Mouse (Mus musculus) limb, embryonic 13.5 days (tissue): ENCODE measurements around the gene Fbll1. TPM values are rescaled to one million over a fixed set of nuclear protein-coding genes. Genes with fewer than 3 reads are reported as not detected.
"Not testable (repeated sequence)": the region's sequence is repeated elsewhere in the genome, so short reads cannot be mapped to it uniquely, and the experiment has no call there.

ENCODE experiments used
- ATAC-seq: fragments of 200-750 bp; cut with Nextera tagmentation; 2 replicates; pipeline ENCODE4 v1.8.0; 2017; ENCODE audit warnings: low read depth, moderate number of reproducible peaks, moderate TSS enrichment; ENCODE audit not compliant: low FRiP score
- H3K27ac ChIP-seq: fragments of 300-500 bp; sonication (generic); 2 replicates; pipeline ENCODE4 v1.5.1; 2015; ENCODE audit warnings: inconsistent platforms, mild to moderate bottlenecking, moderate library complexity
- H3K27me3 ChIP-seq: fragments of 300-500 bp; sonication (generic); 2 replicates; pipeline ENCODE4 v1.6.1; 2015; ENCODE audit warnings: mild to moderate bottlenecking, inconsistent platforms
- H3K36me3 ChIP-seq: fragments of 300-500 bp; sonication (generic); 2 replicates; pipeline ENCODE4 v1.6.1; 2015; ENCODE audit warnings: inconsistent platforms, mild to moderate bottlenecking, moderate library complexity
- H3K4me1 ChIP-seq: fragments of 300-500 bp; sonication (generic); 2 replicates; pipeline ENCODE4 v1.6.1; 2015; ENCODE audit warnings: inconsistent platforms
- H3K4me2 ChIP-seq: fragments of 300-500 bp; sonication (generic); replicated peaks from 2 replicates; pipeline ENCODE4 v1.6.1; 2015; ENCODE audit warnings: inconsistent platforms, mild to moderate bottlenecking, moderate library complexity
- H3K4me3 ChIP-seq: fragments of 300-500 bp; sonication (generic); 2 replicates; pipeline ENCODE4 v1.5.1; 2015; ENCODE audit warnings: moderate library complexity, mild to moderate bottlenecking, inconsistent platforms
- H3K9ac ChIP-seq: fragments of 300-500 bp; sonication (generic); 2 replicates; pipeline ENCODE4 v1.6.1; 2015; ENCODE audit warnings: mild to moderate bottlenecking, inconsistent platforms
- H3K9me3 ChIP-seq: fragments of 300-500 bp; sonication (generic); 2 replicates; pipeline ENCODE4 v1.6.1; 2016; ENCODE audit warnings: inconsistent platforms
- WGBS: fragments of 180-500 bp; shearing (Covaris S2); methylation state at CpG from one replicate; pipeline ENCODE4 v1.1.7; 2015; 5-methylcytosine and 5-hydroxymethylcytosine counted together
- polyA plus RNA-seq: library from polyadenylated mRNA; unstranded; fragments of >200 nt; fragmentation: Nextera tagmentation; extraction: Ambion mirVana; gene quantifications from 2 replicates; pipeline ENCODE4 v1.2.1, GENCODE M21; 2015

Gene Fbll1
- polyA plus RNA-seq, 1 experiment from 2014 or later: not detected

DNA sequence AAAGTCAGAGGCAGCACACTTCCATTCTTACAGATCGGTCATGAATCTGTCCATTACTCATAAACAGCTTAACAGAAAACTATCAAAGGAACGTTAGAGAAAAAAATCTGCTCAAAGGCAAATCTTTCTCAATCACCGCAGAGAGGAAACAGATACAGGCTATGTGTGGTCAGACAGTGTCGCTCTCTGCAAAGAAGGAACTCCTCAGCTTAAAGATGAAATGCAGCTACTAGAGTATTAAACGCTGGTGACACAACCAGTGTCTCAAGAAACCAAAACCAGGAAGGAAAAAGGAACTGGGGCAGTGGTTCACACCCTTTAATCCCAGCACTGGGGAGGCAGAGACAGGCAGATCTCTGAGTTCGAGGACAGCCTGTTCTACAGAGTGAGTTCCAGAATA is 29.0 kb upstream of the Fbll1 start:
- H3K27ac ChIP-seq: no peak overlapping the region
- H3K4me1 ChIP-seq: peaks cover under 1% of the 10 kb centered on the region; the same call in 1 of the 2 replicates
- no peak for ATAC-seq
- H3K4me2 ChIP-seq: no peak overlapping the region
- H3K4me3 ChIP-seq: no peak overlapping the region
- WGBS: 95% methylated on average over 6 of the region's 6 CpGs
- no peaks in the 10 kb centered on the region for H3K27me3 ChIP-seq
- H3K36me3 ChIP-seq: peaks cover 86% of the 10 kb centered on the region
- no peaks in the 10 kb centered on the region for H3K9me3 ChIP-seq
- no peak overlapping the region for H3K9ac ChIP-seq

DNA sequence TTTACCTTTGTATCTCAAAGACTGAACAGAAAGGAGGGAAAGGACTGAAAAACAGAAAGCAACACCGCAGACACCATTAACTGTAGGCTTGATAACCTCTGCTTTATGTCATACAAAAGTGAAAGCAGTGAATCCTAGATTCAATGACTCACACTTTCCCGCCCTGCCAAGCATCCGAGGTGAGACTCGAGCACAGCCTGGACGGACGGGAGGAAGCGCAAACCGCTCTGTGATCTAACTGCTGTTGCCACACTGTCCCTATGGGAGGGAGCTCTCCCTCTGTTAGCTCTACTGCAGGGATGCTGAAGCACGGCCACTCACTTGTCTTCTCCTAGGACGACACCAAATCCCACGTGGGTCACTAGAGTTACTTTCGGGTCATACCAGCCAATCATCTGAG is 17.6 kb upstream of the Fbll1 start:
- Histone ChIP-seq H3K36me3 (peaks cover 96% of the 10 kb centered on the region), H3K27ac (no peak overlapping the region), H3K9ac (no peak overlapping the region), H3K4me1 (no peaks in the 10 kb centered on the region), H3K9me3 (no peaks in the 10 kb centered on the region), H3K4me3 (no peak overlapping the region), H3K4me2 (no peak overlapping the region), H3K27me3 (no peaks in the 10 kb centered on the region)
- 92% methylated on average over 12 of the region's 12 CpGs for WGBS
- ATAC-seq: no peak

DNA sequence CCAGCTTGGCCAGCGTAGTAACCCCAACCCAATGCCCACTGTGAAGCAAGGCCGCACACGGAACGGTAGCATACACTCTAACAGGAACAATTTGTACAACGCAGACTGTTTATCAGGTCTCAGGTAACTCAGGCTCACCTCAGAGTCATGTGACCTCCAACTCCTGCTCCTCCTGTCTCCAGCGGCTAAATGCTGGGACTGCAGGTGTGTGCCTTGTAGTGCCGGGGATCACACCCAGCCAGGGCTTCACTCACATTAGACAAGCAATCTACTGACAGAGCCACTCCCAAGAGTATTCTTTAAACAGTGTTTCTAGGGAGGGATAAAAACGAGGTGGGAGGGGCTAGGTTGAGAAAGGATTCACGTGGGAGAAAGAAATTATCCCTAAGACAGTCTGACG is 12.8 kb upstream of the Fbll1 start:
- Histone ChIP-seq H3K4me2 (no peak overlapping the region), H3K9me3 (no peaks in the 10 kb centered on the region), H3K27me3 (no peaks in the 10 kb centered on the region), H3K9ac (no peak overlapping the region), H3K4me3 (no peak overlapping the region), H3K4me1 (no peaks in the 10 kb centered on the region), H3K36me3 (peaks cover 98% of the 10 kb centered on the region), H3K27ac (no peak overlapping the region)
- WGBS: 89% methylated on average over 10 of the region's 10 CpGs
- no peak for ATAC-seq

DNA sequence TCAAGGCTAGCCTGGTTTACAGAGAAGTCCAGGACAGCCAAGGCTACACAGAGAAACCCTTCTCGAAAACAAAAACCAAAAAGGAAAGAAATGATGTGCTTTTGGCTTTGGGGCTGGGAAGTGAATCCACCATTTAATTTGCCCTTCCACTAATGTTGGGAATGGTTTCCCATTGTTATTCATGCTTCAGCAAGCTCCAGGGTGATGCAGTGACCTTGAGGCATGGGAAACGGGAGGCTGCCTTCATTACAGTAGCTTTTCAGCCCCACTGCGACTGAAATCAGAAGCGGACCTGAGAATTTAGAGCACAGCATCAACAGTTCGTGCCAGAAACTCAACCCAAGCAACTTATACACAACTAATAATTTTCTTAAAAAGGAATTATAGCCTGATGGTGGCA is 2.6 kb upstream of the Fbll1 start:
- WGBS: 75% methylated on average over 5 of the region's 5 CpGs
- Histone ChIP-seq H3K27ac (no peak overlapping the region), H3K36me3 (no peaks in the 10 kb centered on the region), H3K9me3 (no peaks in the 10 kb centered on the region), H3K4me1 (peaks cover 13% of the 10 kb centered on the region), H3K9ac (no peak overlapping the region), H3K4me2 (no peak overlapping the region), H3K27me3 (peaks cover 44% of the 10 kb centered on the region), H3K4me3 (no peak overlapping the region)
- no peak for ATAC-seq

DNA sequence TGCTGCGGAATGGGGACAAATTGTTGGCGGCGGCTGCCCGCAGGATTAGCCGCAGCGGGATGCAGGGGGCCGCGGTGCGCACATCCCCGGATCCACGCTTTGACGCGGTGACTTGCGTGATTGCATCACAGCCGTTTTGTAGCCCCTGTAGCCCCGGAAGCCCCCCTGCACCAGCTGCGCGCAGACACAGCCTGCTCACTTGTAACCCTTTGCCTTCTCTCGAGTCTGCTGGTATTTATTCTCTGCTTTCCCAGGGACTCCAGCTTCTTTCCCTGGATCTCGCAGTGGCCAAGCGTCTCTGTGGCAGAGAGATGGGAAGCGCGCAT is 226 bp downstream of the Fbll1 start:
- Histone ChIP-seq H3K36me3 (no peaks in the 10 kb centered on the region), H3K9me3 (no peaks in the 10 kb centered on the region), H3K27ac (no peak overlapping the region), H3K4me1 (peaks cover 13% of the 10 kb centered on the region), H3K4me2 (peak overlapping the region; percentile 68), H3K4me3 (peak overlapping the region; percentile 43), H3K9ac (no peak overlapping the region), H3K27me3 (peaks cover 73% of the 10 kb centered on the region)
- WGBS: 4% methylated on average over 23 of the region's 23 CpGs
- ATAC-seq: no peak

DNA sequence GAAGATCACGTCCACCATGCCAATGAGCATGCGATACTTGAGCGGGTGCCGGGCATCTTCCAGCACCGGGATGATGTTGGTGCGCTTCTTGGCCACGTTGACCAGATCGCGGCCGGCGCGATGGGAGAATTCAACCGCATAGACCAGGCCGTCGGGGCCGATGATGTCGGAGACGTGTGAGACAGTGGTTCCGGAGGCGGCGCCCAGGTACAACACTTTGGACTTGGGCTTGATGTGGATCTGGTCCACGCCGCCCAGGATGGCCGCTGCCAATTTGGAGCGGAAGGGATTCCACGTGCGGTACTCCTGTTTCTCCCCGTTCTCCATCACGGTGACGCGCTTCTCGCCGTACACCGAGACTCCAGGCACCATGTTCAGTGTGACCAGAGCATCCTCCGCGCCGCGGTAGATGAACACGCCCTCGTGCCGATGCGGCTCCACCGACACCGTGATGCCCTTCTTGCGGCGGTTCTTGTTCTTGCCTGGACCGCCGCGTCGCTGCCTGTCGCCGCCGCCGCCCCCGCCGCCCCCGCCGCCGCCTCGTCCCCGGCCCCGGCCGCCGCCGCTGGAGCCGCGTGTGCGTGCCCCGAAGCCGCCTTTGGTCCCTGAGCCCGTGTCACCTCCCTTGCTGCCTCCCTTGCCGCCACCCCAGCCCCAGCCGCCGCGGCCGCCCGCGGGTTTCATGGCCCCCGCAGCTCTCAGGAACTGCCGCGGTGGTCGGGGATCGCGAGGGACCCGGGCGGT is 761 bp downstream of the Fbll1 start:
- Histone ChIP-seq H3K27me3 (peaks cover 73% of the 10 kb centered on the region), H3K27ac (no peak overlapping the region), H3K4me3 (peak overlapping the region; percentile 43), H3K4me2 (peak overlapping the region; percentile 68), H3K9ac (no peak overlapping the region), H3K36me3 (no peaks in the 10 kb centered on the region), H3K9me3 (no peaks in the 10 kb centered on the region), H3K4me1 (peaks cover 13% of the 10 kb centered on the region)
- ATAC-seq: no peak
- WGBS: 4% methylated on average over 69 of the region's 86 CpGs

DNA sequence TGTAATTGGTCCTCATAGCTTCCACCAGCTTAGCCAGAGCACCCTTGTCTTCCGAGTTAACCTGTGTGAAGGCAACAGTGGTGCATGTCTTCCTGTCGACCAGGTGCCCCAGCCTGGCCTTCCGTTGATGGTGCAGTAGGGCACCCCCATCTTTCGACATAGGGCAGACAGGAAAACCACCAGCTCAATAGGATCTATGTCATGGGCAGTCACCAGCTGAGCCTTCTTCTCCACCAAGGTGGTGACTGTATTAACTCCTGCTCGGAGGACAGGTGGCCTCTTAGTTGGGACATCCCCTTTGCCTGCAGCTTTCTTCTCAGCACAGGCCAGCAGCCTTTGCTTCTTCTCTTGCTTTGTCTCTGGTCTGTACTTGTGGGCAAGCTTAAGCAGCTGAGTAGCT is 5.9 kb downstream of the Fbll1 start:
- not testable (repeated sequence) for H3K9me3 ChIP-seq, H3K4me1 ChIP-seq, H3K9ac ChIP-seq, H3K27ac ChIP-seq, H3K4me3 ChIP-seq, H3K4me2 ChIP-seq, ATAC-seq
- Histone ChIP-seq H3K27me3 (peaks cover 44% of the 10 kb centered on the region), H3K36me3 (peaks cover 20% of the 10 kb centered on the region)
- 81% methylated on average over 5 of the region's 5 CpGs for WGBS

DNA sequence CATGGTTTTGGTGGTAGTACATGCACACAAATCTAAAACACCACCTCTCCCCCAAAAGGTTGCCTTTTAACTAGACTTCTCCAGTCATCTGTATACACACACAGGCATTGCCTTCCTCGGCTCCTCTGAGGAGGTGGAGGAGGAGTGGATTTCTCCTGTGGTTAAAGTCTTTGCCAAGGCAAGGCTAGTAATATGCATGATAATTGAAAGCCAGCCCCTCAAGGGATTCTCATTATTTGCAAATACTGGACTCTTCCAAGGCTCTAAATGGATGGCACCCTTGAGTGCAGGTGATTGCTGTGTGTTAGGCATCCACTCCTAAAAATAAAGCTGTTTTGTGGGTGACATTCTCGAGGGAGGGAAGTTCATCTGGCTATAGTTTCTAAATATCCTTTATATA is 10.2 kb downstream of the Fbll1 start:
- H3K27ac ChIP-seq: no peak overlapping the region
- no peak overlapping the region for H3K4me2 ChIP-seq
- H3K9me3 ChIP-seq: no peaks in the 10 kb centered on the region
- H3K4me1 ChIP-seq: no peaks in the 10 kb centered on the region
- WGBS: 78% methylated on average over 2 of the region's 2 CpGs
- peaks cover 54% of the 10 kb centered on the region for H3K36me3 ChIP-seq
- ATAC-seq: no peak
- H3K4me3 ChIP-seq: no peak overlapping the region
- no peak overlapping the region for H3K9ac ChIP-seq
- H3K27me3 ChIP-seq: no peaks in the 10 kb centered on the region

DNA sequence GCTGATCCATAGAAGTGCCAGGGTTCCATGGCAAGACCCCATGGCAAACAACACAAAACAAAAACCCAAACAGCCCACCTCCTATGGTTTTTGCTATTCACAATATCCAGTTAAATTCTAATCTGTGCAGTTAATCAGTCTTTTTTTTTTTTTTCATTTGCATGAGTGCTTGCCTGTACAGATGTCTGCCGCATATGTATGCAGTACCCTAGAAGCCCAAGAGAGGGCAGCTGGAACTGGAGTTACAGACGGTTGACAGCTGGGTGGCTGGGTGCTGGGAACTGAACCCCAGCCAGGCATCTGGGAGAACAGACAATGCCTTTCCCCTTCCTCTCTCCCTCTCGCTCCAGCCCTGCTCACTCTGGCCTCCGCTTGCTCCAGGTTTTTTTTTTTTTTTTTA is 14.1 kb downstream of the Fbll1 start:
- H3K4me3 ChIP-seq: no peak overlapping the region
- no peak overlapping the region for H3K4me2 ChIP-seq
- no peaks in the 10 kb centered on the region for H3K9me3 ChIP-seq
- H3K36me3 ChIP-seq: peaks cover 70% of the 10 kb centered on the region
- no peaks in the 10 kb centered on the region for H3K27me3 ChIP-seq
- no peak for ATAC-seq
- no peak overlapping the region for H3K27ac ChIP-seq
- no peaks in the 10 kb centered on the region for H3K4me1 ChIP-seq
- no peak overlapping the region for H3K9ac ChIP-seq
- 96% methylated on average over 4 of the region's 4 CpGs for WGBS

DNA sequence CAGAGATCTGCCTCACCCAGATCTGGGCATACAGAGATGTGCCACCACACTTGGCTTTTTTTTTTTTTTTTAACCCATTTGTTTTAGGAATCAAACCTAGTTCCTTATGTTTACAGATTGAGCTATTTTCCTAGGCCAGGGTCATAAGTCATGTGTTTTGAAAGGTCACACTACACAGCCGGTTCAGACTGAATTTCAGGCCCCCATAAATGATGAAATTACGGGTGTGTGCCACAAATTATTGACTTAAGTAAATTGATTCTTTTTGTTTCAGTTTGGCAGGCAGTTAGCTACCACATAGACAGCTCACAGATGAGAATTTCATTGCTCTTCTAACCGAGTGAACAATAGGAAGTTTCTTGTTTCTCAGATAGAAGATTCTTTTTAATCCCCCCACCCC is 14.7 kb downstream of the Fbll1 start:
- Histone ChIP-seq H3K4me2 (no peak overlapping the region), H3K9ac (no peak overlapping the region), H3K4me3 (no peak overlapping the region), H3K27me3 (no peaks in the 10 kb centered on the region), H3K36me3 (peaks cover 73% of the 10 kb centered on the region), H3K4me1 (no peaks in the 10 kb centered on the region), H3K27ac (no peak overlapping the region), H3K9me3 (no peaks in the 10 kb centered on the region)
- WGBS: 90% methylated on average over 3 of the region's 3 CpGs
- no peak for ATAC-seq

DNA sequence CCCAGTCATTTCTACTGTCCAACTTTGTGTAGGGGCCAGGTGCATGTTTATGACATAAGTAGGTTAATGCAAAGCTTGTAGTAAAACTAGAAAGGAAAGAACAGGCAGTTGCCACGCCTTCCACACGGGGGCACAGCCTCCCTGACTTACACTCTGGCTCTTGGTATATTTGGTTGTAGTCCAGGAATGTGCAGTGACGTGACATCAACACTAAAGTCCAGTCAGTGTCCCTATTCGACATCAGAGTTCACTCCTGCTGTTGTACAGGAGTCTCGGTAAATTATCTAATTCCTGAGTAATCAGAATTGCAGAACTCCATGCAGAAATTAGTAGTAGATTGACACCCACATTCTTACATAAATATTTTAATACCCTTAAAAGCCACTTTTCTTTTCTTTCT is 15.6 kb downstream of the Fbll1 start:
- WGBS: 93% methylated on average over 5 of the region's 5 CpGs
- Histone ChIP-seq H3K4me2 (no peak overlapping the region), H3K27ac (no peak overlapping the region), H3K9ac (no peak overlapping the region), H3K27me3 (no peaks in the 10 kb centered on the region), H3K4me1 (no peaks in the 10 kb centered on the region), H3K9me3 (no peaks in the 10 kb centered on the region), H3K4me3 (no peak overlapping the region), H3K36me3 (peaks cover 77% of the 10 kb centered on the region)
- ATAC-seq: no peak

DNA sequence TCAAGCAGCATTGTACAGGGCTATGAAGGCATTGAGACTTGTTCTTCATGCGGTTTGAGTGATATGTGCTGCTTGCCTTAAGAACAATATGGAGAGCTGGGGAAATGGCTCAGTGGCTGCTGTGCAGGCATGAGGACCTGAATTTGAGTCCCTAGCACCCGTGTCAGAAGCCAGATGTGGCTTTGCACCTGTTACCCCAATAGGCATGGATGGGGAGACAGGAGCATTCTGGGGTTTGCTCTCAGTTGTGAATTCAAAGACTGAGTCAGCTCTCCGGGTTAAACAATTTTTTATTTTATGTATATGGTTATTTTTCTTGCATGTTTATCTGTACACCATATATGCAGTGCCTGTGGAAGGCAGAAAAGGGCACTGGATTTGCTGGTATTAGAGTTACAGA is 16.2 kb downstream of the Fbll1 start:
- no peak overlapping the region for H3K27ac ChIP-seq
- WGBS: 92% methylated on average over 3 of the region's 3 CpGs

DNA sequence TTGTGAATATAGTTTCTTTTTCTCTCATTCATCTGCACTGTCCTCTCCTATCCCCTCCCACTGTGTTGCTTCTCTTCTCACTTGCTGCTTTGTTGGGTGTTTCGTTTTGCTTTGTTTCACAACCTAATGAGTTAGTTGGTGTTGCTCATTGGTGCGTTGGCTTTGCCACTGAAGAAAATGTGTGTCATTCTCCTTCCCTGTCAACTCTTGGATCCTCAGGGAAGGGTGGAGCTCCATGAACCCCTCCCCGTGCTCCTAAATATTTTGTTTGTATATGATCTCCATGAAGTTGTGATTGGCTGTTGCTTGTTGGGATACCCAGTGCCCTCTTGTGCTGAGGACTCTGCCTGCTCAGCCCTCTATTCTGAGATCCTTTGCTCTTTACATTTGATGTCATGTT is 18.3 kb downstream of the Fbll1 start:
- 87% methylated on average over 3 of the region's 3 CpGs for WGBS
- H3K9me3 ChIP-seq: no peaks in the 10 kb centered on the region
- no peak for ATAC-seq
- H3K27ac ChIP-seq: no peak overlapping the region
- H3K36me3 ChIP-seq: peaks cover 84% of the 10 kb centered on the region
- no peaks in the 10 kb centered on the region for H3K27me3 ChIP-seq
- no peak overlapping the region for H3K4me3 ChIP-seq
- no peak overlapping the region for H3K4me2 ChIP-seq
- H3K4me1 ChIP-seq: no peaks in the 10 kb centered on the region
- no peak overlapping the region for H3K9ac ChIP-seq

More for the DNA sequence above, 16.2 kb downstream of the Fbll1 start:
- Histone ChIP-seq H3K4me1 (no peaks in the 10 kb centered on the region), H3K27me3 (no peaks in the 10 kb centered on the region), H3K36me3 (peaks cover 80% of the 10 kb centered on the region), H3K9me3 (no peaks in the 10 kb centered on the region), H3K4me3 (no peak overlapping the region), H3K4me2 (no peak overlapping the region), H3K9ac (no peak overlapping the region)
- ATAC-seq: no peak
